Mouse (Mus musculus) layer of hippocampus, adult 9-11 months (tissue): Measurements from ENCODE around the gene Zfp488.

Experiments
- DNase-seq: peaks from one replicate; pipeline ENCODE4 v3.0.0; 2022

Gene Zfp488

GRCm38 (mm10) chr14:33978604-33979059, at the start of gene Zfp488:
Gene Zfp488, minus strand, starts transcription at chr14:33978764.
- no peak for DNase-seq

- no peak for DNase-seq
Measured at GRCm38 (mm10) chr14:34026710-34027109, 48.1 kb upstream of the Zfp488 start.

GRCm38 (mm10) chr14:34016938-34017337, 38.4 kb upstream of the Zfp488 start:
- DNase-seq: no peak

GRCm38 (mm10) chr14:34016381-34016780, 37.8 kb upstream of the Zfp488 start, which contains the start of gene Gm5460:
Gene Gm5460, plus strand, starts transcription at chr14:34016758.
- no peak for DNase-seq

- no peak for DNase-seq
Measured at GRCm38 (mm10) chr14:34015063-34015462, 36.5 kb upstream of the Zfp488 start, which contains the start of gene Gm30083. Gene Gm30083, minus strand, starts transcription at chr14:34015182.

GRCm38 (mm10) chr14:34002358-34002757, 23.8 kb upstream of the Zfp488 start:
- no peak for DNase-seq

- no peak for DNase-seq
Measured at GRCm38 (mm10) chr14:34001445-34001844, 22.9 kb upstream of the Zfp488 start.

GRCm38 (mm10) chr14:34000076-34000475, 21.5 kb upstream of the Zfp488 start:
- no peak for DNase-seq

- no peak for DNase-seq
Measured at GRCm38 (mm10) chr14:33997427-33997826, 18.9 kb upstream of the Zfp488 start.

GRCm38 (mm10) chr14:33993521-33994289, 15.1 kb upstream of the Zfp488 start:
- no peak for DNase-seq

- DNase-seq: no peak
Measured at GRCm38 (mm10) chr14:33993051-33993450, 14.5 kb upstream of the Zfp488 start.

- no peak for DNase-seq
Measured at GRCm38 (mm10) chr14:33991971-33992370, 13.4 kb upstream of the Zfp488 start.

- no peak for DNase-seq
Measured at GRCm38 (mm10) chr14:33989201-33989600, 10.6 kb upstream of the Zfp488 start.

- DNase-seq: no peak
Measured at GRCm38 (mm10) chr14:33977748-33978147, 816 bp downstream of the Zfp488 start.

- peak; percentile 62 for DNase-seq
Measured at GRCm38 (mm10) chr14:33974752-33975151, 3.8 kb downstream of the Zfp488 start.

GRCm38 (mm10) chr14:33972679-33973078, 5.9 kb downstream of the Zfp488 start:
- no peak for DNase-seq

GRCm38 (mm10) chr14:33965675-33966074, 12.9 kb downstream of the Zfp488 start:
- no peak for DNase-seq

- DNase-seq: no peak
Measured at GRCm38 (mm10) chr14:33959341-33959740, 19.2 kb downstream of the Zfp488 start.

- no peak for DNase-seq
Measured at GRCm38 (mm10) chr14:33958841-33959240, 19.7 kb downstream of the Zfp488 start.

- no peak for DNase-seq
Measured at GRCm38 (mm10) chr14:33958186-33958585, 20.4 kb downstream of the Zfp488 start.

GRCm38 (mm10) chr14:33956055-33956454, 22.5 kb downstream of the Zfp488 start:
- no peak for DNase-seq

- no peak for DNase-seq
Measured at GRCm38 (mm10) chr14:33953761-33954160, 24.8 kb downstream of the Zfp488 start, which contains the start of gene Rbp3. Gene Rbp3, plus strand, starts transcription at chr14:33954003.

- no peak for DNase-seq
Measured at GRCm38 (mm10) chr14:33952233-33952981, 26.2 kb downstream of the Zfp488 start.

- DNase-seq: no peak
Measured at GRCm38 (mm10) chr14:33946125-33946524, 32.4 kb downstream of the Zfp488 start.
